In genomic region chr2:170153421-170154271, GRCm38 (mm10) we compare ENCODE assay signal across 8 mouse cellular contexts. TPM values are rescaled to one million over a fixed set of nuclear protein-coding genes. Genes with fewer than 3 reads are reported as not detected.
DNase-seq lines count a peak whose midpoint lies in the region; ATAC-seq and TF ChIP-seq lines count a peak whose summit lies in the region.

No protein-coding gene starts in this region.

- no peaks in the 10 kb centered on the region for H3K9me3 ChIP-seq in CH12.LX (replicated peaks; ENCODE audit: low read length)
- no peaks in the 10 kb centered on the region for H3K9me3 ChIP-seq in forebrain, embryonic 16.5 days (ENCODE audit: control insufficient read depth, low read length)
- no peaks in the 10 kb centered on the region for H3K9me3 ChIP-seq in hindbrain, embryonic 12.5 days (replicated peaks)

- H3K27ac ChIP-seq in CH12.LX (ENCODE audit: insufficient read depth, low read depth): peak overlapping the region; percentile 37; the same call in 1 of the 2 replicates
- no peak overlapping the region for H3K27ac ChIP-seq in forebrain, embryonic 16.5 days (ENCODE audit: low read length)
- no peak overlapping the region for H3K27ac ChIP-seq in hindbrain, embryonic 12.5 days

- TF ChIP-seq POLR2A in CH12.LX (IDR thresholded peaks at IDR 0.05; ENCODE audit: low read depth, low read length): no peak; the same call in 1 of the 2 replicates

- 6% methylated on average over 37 of the region's 37 CpGs for WGBS in forebrain, embryonic 16.5 days
- WGBS in hindbrain, embryonic 12.5 days: 3% methylated on average over 37 of the region's 37 CpGs

- dilution Hi-C loops in CH12.LX (cut with MboI; ENCODE audit: extremely low pct_ligation_motif_present, extremely low pct_unique_long_range_greater_than_20kb, low sequenced_read_pairs): no loop called here

- TF ChIP-seq EP300 in CH12.LX (IDR thresholded peaks at IDR 0.05; ENCODE audit: low read length): no peak

- H3K4me1 ChIP-seq in CH12.LX (ENCODE audit: control insufficient read depth in 1 of 2, insufficient read depth in 2 of 2): peaks cover 2 to 38% of the 10 kb centered on the region in 2 experiments; a peak in 3 of 4 replicates
- peaks cover 27% of the 10 kb centered on the region for H3K4me1 ChIP-seq in forebrain, embryonic 16.5 days (replicated peaks; ENCODE audit: control insufficient read depth, insufficient read depth, low read length)
- H3K4me1 ChIP-seq in hindbrain, embryonic 12.5 days: peaks cover 16% of the 10 kb centered on the region

- no peak for TF ChIP-seq RAD21 in CH12.LX (IDR thresholded peaks at IDR 0.05; ENCODE audit: low read depth, low read length)

- TF ChIP-seq CTCF in CH12.LX (conservative IDR thresholded peaks at IDR 0.05 in 1 of 2, IDR thresholded peaks at IDR 0.05 in 1 of 2; ENCODE audit: low read depth in 2 of 2, low read length in 2 of 2): no peak

- H3K79me2 ChIP-seq in CH12.LX (replicated peaks; ENCODE audit: control insufficient read depth, extremely low read depth, insufficient read depth, poor library complexity, severe bottlenecking): no peaks in the 10 kb centered on the region

- in situ Hi-C loops in CH12.LX (cut with MboI; ENCODE audit: low pct_ligation_motif_present, low pct_unique_long_range_greater_than_20kb, low sequenced_read_pairs): no loop called here

- no peaks in the 10 kb centered on the region for H3K27me3 ChIP-seq in CH12.LX (replicated peaks)
- H3K27me3 ChIP-seq in forebrain, embryonic 16.5 days (replicated peaks; ENCODE audit: control insufficient read depth, insufficient read depth, low read length): 0 out of 2 replicates have a peak, but pooled peaks cover 2% of the 10 kb centered on the region
- peaks cover 4% of the 10 kb centered on the region; the same call in 1 of the 2 replicates for H3K27me3 ChIP-seq in hindbrain, embryonic 12.5 days

- DNase-seq in CH12.LX (ENCODE audit: extremely low read depth): peak; percentile 43
- DNase-seq in adrenal gland, postnatal 10 days: peak; percentile 77
- peak; percentile 74 for DNase-seq in liver
- peak; percentile 56 to 66 for DNase-seq in thymus, postnatal 36 days
- DNase-seq in left cerebral cortex, adult 9 months (ENCODE audit: low spot score in 2 of 2): no peak

- ATAC-seq in forebrain, embryonic 16.5 days: no peak
- no peak for ATAC-seq in hindbrain, embryonic 12.5 days (ENCODE audit: low FRiP score)
- ATAC-seq in monocyte, adult 5-6 weeks (replicated peaks; ENCODE audit: insufficient number of reproducible peaks, low FRiP score, low TSS enrichment, poor library complexity, severe bottlenecking): peak; percentile 25; the same call in 1 of the 2 replicates

- peak overlapping the region; percentile 8 to 29 (median 21) for H3K4me3 ChIP-seq in CH12.LX (replicated peaks in 1 of 3; ENCODE audit: low read depth in 2 of 3, low read length in 2 of 3, poor library complexity in 1 of 3)
- peak overlapping the region; percentile 21 for H3K4me3 ChIP-seq in forebrain, embryonic 16.5 days (replicated peaks; ENCODE audit: low read length)
- H3K4me3 ChIP-seq in hindbrain, embryonic 12.5 days: peak overlapping the region; percentile 31

- H3K9ac ChIP-seq in CH12.LX (ENCODE audit: insufficient read depth, low read depth): peak overlapping the region; percentile 59
- peak overlapping the region; percentile 43 for H3K9ac ChIP-seq in forebrain, embryonic 16.5 days (replicated peaks; ENCODE audit: low read depth, low read length)
- peak overlapping the region; percentile 20; the same call in 1 of the 2 replicates for H3K9ac ChIP-seq in hindbrain, embryonic 12.5 days

- H3K36me3 ChIP-seq in CH12.LX (replicated peaks in 1 of 2; ENCODE audit: control insufficient read depth in 1 of 2, insufficient read depth in 1 of 2, low read length in 1 of 2): no peaks in the 10 kb centered on the region
- H3K36me3 ChIP-seq in forebrain, embryonic 16.5 days (ENCODE audit: control insufficient read depth, insufficient read depth): no peaks in the 10 kb centered on the region
- no peaks in the 10 kb centered on the region for H3K36me3 ChIP-seq in hindbrain, embryonic 12.5 days

- peak overlapping the region; percentile 52 for H3K4me2 ChIP-seq in CH12.LX (ENCODE audit: insufficient read depth, low read depth, poor library complexity, severe bottlenecking)
- H3K4me2 ChIP-seq in forebrain, embryonic 16.5 days (ENCODE audit: low read length): peak overlapping the region; percentile 44
- H3K4me2 ChIP-seq in hindbrain, embryonic 12.5 days (replicated peaks): peak overlapping the region; percentile 54

TF ChIP-seq in CH12.LX, 34 proteins besides CTCF, POLR2A, EP300 and RAD21:
- TF ChIP-seq MAX (IDR thresholded peaks at IDR 0.05; ENCODE audit: low read length) (no peak; the same call in 1 of the 2 replicates), ZC3H11A (IDR thresholded peaks at IDR 0.05; ENCODE audit: low read depth, low read length) (no peak), SMC3 (IDR thresholded peaks at IDR 0.05; ENCODE audit: low read depth, low read length) (no peak), ELF1 (IDR thresholded peaks at IDR 0.05; ENCODE audit: low read depth, low read length) (peak; percentile 11; the same call in 1 of the 2 replicates), TBP (conservative IDR thresholded peaks at IDR 0.05; ENCODE audit: low read depth, low read length) (0 out of 2 replicates have a peak, but pooled peaks have one; percentile 24), NRF1 (IDR thresholded peaks at IDR 0.05; ENCODE audit: low read depth, low read length) (no peak), ETS1 (conservative IDR thresholded peaks at IDR 0.05; ENCODE audit: low read depth, low read length) (0 out of 2 replicates have a peak, but pooled peaks have one; percentile 12), ZNF384 (IDR thresholded peaks at IDR 0.05; ENCODE audit: low read depth, low read length) (peak; percentile 93), CHD1 (IDR thresholded peaks at IDR 0.05; ENCODE audit: low read depth, low read length) (0 out of 2 replicates have a peak, but pooled peaks have one; percentile 67), SIN3A (IDR thresholded peaks at IDR 0.05; ENCODE audit: low read length) (peak; percentile 47), CHD2 (IDR thresholded peaks at IDR 0.05; ENCODE audit: low read length) (0 out of 2 replicates have a peak, but pooled peaks have one; percentile 19), TCF12 (IDR thresholded peaks at IDR 0.05; ENCODE audit: low read depth, low read length) (peak; percentile 25; the same call in 1 of the 2 replicates), E2F4 (IDR thresholded peaks at IDR 0.05; ENCODE audit: insufficient replicate concordance, low read depth, low read length) (no peak), MAZ (IDR thresholded peaks at IDR 0.05; ENCODE audit: low read depth, low read length) (0 out of 2 replicates have a peak, but pooled peaks have one; percentile 19), GABPA (IDR thresholded peaks at IDR 0.05; ENCODE audit: insufficient replicate concordance, low read depth, low read length) (no peak), HCFC1 (IDR thresholded peaks at IDR 0.05; ENCODE audit: low read depth, low read length) (no peak)

RNA-seq across cellular contexts. Expression of gene Zfp217, which starts 5.7 kb away (rescaled TPM):
- total RNA-seq in CH12.LX (2012; rRNA removed) (9.3 and 10.0 TPM in 2 replicates), CH12.LX (2014; rRNA removed) (5.3 and 5.6 TPM in 2 replicates)
- polyA plus RNA-seq in CH12.LX (2012; ENCODE audit: insufficient read length, low read depth): 11.1 and 12.1 TPM in 2 replicates
- 10 to 100 TPM; 22.0 to 31.0 TPM for total RNA-seq in adrenal gland, postnatal 10 days (2021)
- polyA plus RNA-seq in forebrain, embryonic 16.5 days (2015; fragmentation: Nextera tagmentation; extraction: Ambion mirVana): 1.4 and 1.5 TPM in 2 replicates
- polyA plus RNA-seq in hindbrain, embryonic 12.5 days (2016; fragmentation: Nextera tagmentation; extraction: Ambion mirVana): 3.7 and 3.9 TPM in 2 replicates
- total RNA-seq in monocyte, adult 5-6 weeks (2017): 28.3 to 57.4 TPM (median 42.9 TPM) in 3 replicates

Comparison
In these comparisons a context has a peak if more than half of its experiments do, and no peak if none do; other contexts are left out.
1. DNase-seq: peak in CH12.LX (single experiment), adrenal gland, postnatal 10 days (single experiment), liver (single experiment) and thymus, postnatal 36 days (2 of 2); none in left cerebral cortex, adult 9 months (0 of 2).
2. Peak in every context shown above with its lines, with median percentiles within 50 percentile points of each other: H3K4me2 ChIP-seq, H3K4me3 ChIP-seq and H3K9ac ChIP-seq.